Mouse (Mus musculus) ES-E14 (cell line): ENCODE measurements at regions not wholly inside any gene's neighbourhood (a gene's known extent, or its start where the extent isn't known, plus 50 kb on each side); places are given as distances from the start of the nearest gene placed in this dataset.

ENCODE experiments used
- DNase-seq: peaks from one replicate; pipeline ENCODE4 v3.0.0-alpha.2; 2013; ENCODE audit warnings: low read depth, low spot score
- H3K27ac ChIP-seq: 2 replicates; pipeline ENCODE4 v1.5.1; 2012; ENCODE audit warnings: low read depth, mild to moderate bottlenecking, low read length, moderate library complexity, mixed read lengths; ENCODE audit not compliant: poor library complexity, insufficient read depth, severe bottlenecking
- H3K36me3 ChIP-seq: 2 replicates; pipeline ENCODE4 v1.6.1; 2012; ENCODE audit warnings: mild to moderate bottlenecking, low read length, moderate library complexity, mixed read lengths; ENCODE audit not compliant: control insufficient read depth, poor library complexity, insufficient read depth, severe bottlenecking
- H3K4me1 ChIP-seq, 2 experiments: fragments of 150-350 bp in 1 of 2; sonication (generic) in 1 of 2; 2 replicates each; pipeline ENCODE4 v1.6.1; 2012; ENCODE audit warnings: low read length in 2 of 2, mild to moderate bottlenecking in 1 of 2, mixed read lengths in 1 of 2; ENCODE audit not compliant: control insufficient read depth in 2 of 2, insufficient read depth in 2 of 2, poor library complexity in 1 of 2
- H3K4me3 ChIP-seq, 2 experiments: fragments of 150-350 bp in 1 of 2; sonication (generic) in 1 of 2; 2 replicates each; pipeline ENCODE4 v1.5.1; 2012; ENCODE audit warnings: low read length in 2 of 2, low read depth in 1 of 2, mild to moderate bottlenecking in 1 of 2, mixed read lengths in 1 of 2; ENCODE audit not compliant: insufficient read depth in 1 of 2, poor library complexity in 1 of 2, severe bottlenecking in 1 of 2
- H3K9ac ChIP-seq: 2 replicates; pipeline ENCODE4 v1.6.1; 2012; ENCODE audit warnings: low read depth, mild to moderate bottlenecking, low read length, mixed read lengths; ENCODE audit not compliant: poor library complexity, insufficient read depth, severe bottlenecking
- H3K9me3 ChIP-seq: fragments of 150-350 bp; sonication (generic); 2 replicates; pipeline ENCODE4 v1.6.1; 2012; ENCODE audit warnings: low read depth, mild to moderate bottlenecking, low read length; ENCODE audit not compliant: control insufficient read depth, insufficient read depth
- CHD2 ChIP-seq: IDR thresholded peaks from 2 replicates; pipeline ENCODE4 v1.6.1; 2014; ENCODE audit warnings: mild to moderate bottlenecking, low read depth, low read length, inconsistent platforms
- HCFC1 ChIP-seq: IDR thresholded peaks from 2 replicates; pipeline ENCODE4 v1.6.1; 2012; ENCODE audit warnings: low read length, inconsistent platforms, borderline replicate concordance; ENCODE audit not compliant: insufficient read depth
- MAFK ChIP-seq: IDR thresholded peaks from 2 replicates; pipeline ENCODE4 v1.6.1; 2014; ENCODE audit warnings: mild to moderate bottlenecking, low read depth, low read length, inconsistent platforms; ENCODE audit not compliant: insufficient read depth
- ZC3H11A ChIP-seq: IDR thresholded peaks from 2 replicates; pipeline ENCODE4 v1.6.1; 2012; ENCODE audit warnings: low read depth, mild to moderate bottlenecking, inconsistent platforms, low read length, borderline replicate concordance
- ZNF384 ChIP-seq: IDR thresholded peaks from 2 replicates; pipeline ENCODE4 v1.6.1; 2012; ENCODE audit warnings: low read depth, low read length, inconsistent platforms
- in situ Hi-C, 2 experiments: fragments of 600-800 bp; cut with MboI; formaldehyde crosslinking; loops; one replicate each; pipeline ENCODE4 v1.15.1; 2025; ENCODE audit warnings: low sequenced_read_pairs in 2 of 2, inconsistent platforms in 1 of 2; ENCODE audit not compliant: unreplicated experiment in 2 of 2

GRCm38 (mm10) chr14:72901171-72901926 is 147.6 kb downstream of the Cysltr2 start:
- Histone ChIP-seq H3K4me3 (no peak overlapping the region), H3K9ac (no peak overlapping the region), H3K36me3 (no peaks in the 10 kb centered on the region), H3K9me3 (no peaks in the 10 kb centered on the region), H3K4me1 (no peaks in the 10 kb centered on the region), H3K27ac (no peak overlapping the region)
- DNase-seq: no peak
- no peak for TF ChIP-seq HCFC1
- no peak for TF ChIP-seq ZC3H11A
- no peak for TF ChIP-seq MAFK
- TF ChIP-seq CHD2: no peak
- no peak for TF ChIP-seq ZNF384
- in situ Hi-C loops: no loop called here

- DNase-seq: no peak
- no peak overlapping the region for H3K9ac ChIP-seq
- no peaks in the 10 kb centered on the region for H3K4me1 ChIP-seq
- no peaks in the 10 kb centered on the region for H3K36me3 ChIP-seq
- in situ Hi-C loops: no loop called here
- no peaks in the 10 kb centered on the region for H3K9me3 ChIP-seq
- H3K4me3 ChIP-seq: no peak overlapping the region
- TF ChIP-seq MAFK (peak; percentile 83), CHD2 (no peak)
- H3K27ac ChIP-seq: no peak overlapping the region
These were observed 149.3 kb downstream of the Cysltr2 start for GRCm38 (mm10) chr14:72899630-72900029.

DNA sequence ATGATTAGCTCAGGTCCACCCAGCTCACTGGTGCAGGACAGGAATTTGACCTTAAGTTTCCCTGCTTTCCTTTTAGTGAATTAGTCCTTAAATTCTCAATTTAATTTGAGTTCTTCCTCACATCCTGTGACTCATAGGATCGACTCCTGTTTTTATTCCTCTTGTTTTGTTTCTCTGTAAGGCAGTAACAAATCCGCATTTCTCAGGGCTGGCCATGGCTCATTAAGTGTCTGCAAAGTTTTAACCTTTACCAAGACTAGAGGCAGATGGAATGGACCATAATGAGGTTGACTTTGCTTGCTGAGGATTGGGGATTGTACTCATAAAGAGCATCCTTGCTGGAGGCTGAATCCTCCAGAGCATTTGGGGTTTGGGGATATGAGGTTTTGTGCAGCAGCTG is 156.6 kb downstream of the Cysltr2 start:
- Histone ChIP-seq H3K4me3 (no peak overlapping the region), H3K36me3 (no peaks in the 10 kb centered on the region), H3K4me1 (no peaks in the 10 kb centered on the region), H3K9me3 (no peaks in the 10 kb centered on the region), H3K9ac (no peak overlapping the region), H3K27ac (no peak overlapping the region)
- TF ChIP-seq ZNF384 (no peak), HCFC1 (no peak), MAFK (no peak), CHD2 (no peak), ZC3H11A (no peak)
- in situ Hi-C loops: no loop called here
- DNase-seq: no peak

- no peaks in the 10 kb centered on the region for H3K4me1 ChIP-seq
- no peak overlapping the region for H3K4me3 ChIP-seq
- no peak for DNase-seq
- no peak overlapping the region for H3K27ac ChIP-seq
- no peaks in the 10 kb centered on the region for H3K9me3 ChIP-seq
- TF ChIP-seq HCFC1 (no peak), ZC3H11A (no peak), CHD2 (no peak), MAFK (no peak), ZNF384 (no peak)
- no peaks in the 10 kb centered on the region for H3K36me3 ChIP-seq
- no peak overlapping the region for H3K9ac ChIP-seq
- in situ Hi-C loops: no loop called here
These were observed 159.3 kb downstream of the Cysltr2 start for GRCm38 (mm10) chr14:72889663-72890062.
